Mouse (Mus musculus): ENCODE data around the gene Rnf168. TPM values are rescaled to one million over a fixed set of nuclear protein-coding genes. Genes with fewer than 3 reads are reported as not detected.
A peak's percentile ranks its signal among the peaks of the same experiment; 100 is the strongest.
"Not testable (repeated sequence)": the region's sequence is repeated elsewhere in the genome, so short reads cannot be mapped to it uniquely, and the experiment has no call there.

The Rnf168 gene
- 26.9 TPM in 2 replicates for polyA plus RNA-seq (2015; fragmentation: Nextera tagmentation; extraction: Ambion mirVana)

DNA sequence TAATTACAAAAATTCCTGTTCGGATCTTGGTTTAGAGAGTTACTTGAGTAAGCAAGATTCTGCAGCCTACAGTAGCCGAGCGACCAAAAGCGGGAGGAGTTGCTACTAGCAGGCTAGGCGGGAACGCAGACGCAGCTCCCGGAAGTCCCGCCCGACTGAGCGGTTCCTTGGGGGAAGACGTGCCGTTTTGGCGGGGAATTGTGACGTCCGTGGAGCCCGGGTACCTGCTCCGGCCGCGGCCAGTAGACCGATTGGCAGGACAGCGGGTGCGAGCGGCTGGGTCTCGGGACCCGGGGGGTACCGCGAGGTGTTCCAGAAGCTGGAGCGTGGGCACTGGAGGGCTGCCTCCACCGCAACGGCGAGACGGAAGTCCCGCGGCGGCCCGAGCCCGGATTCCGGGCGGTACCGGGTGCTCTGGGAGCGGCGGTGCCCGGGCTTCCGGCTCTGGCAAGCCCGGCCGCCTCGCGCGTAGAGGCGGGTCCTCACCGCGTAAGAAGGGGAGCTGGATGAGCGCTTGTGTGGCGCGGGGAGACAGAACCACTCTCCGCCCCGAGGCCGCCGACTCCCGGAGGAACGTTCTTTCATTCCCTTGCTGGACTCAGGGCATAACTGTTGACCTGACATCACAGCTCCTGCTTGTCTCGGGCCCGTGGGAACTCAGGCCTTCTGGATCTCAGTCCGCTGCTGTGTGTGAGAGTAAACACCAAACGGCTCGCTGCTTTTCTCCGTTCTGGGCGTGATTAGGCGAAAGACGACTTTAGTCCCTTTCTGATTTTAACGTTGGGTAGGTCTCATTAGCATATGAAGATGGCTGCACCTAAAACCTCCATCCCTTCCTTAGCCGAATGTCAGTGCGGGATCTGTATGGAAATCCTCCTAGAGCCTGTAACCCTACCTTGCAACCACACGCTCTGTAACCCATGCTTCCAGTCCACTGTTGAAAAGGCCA, at the start of gene Rnf168:
TSS of gene Rnf168 (plus strand) at position 152 of the 949 bp plus-strand sequence.
- H3K4me3 ChIP-seq, result peak within 1 kb of the TSS; percentile 69
- H3K9me3 ChIP-seq, result no peaks in the 10 kb centered on the region
- H3K9ac ChIP-seq, result peak within 1 kb of the TSS; percentile 74
- no peaks in the 10 kb centered on the region for H3K27me3 ChIP-seq
- WGBS, result 0% methylated on average over 74 of the region's 75 CpGs
- peak within 1 kb of the TSS; percentile 63 for H3K4me2 ChIP-seq
- peak; percentile 93 for ATAC-seq (ENCODE audit: low FRiP score, low read depth)
- peak within 1 kb of the TSS; percentile 93 for H3K27ac ChIP-seq (replicated peaks)
- H3K4me1 ChIP-seq (replicated peaks), result peaks cover 45% of the 10 kb centered on the region
- H3K36me3 ChIP-seq, result 0 out of 2 replicates have a peak, but pooled peaks cover 2% of the 10 kb centered on the region

GRCm38 (mm10) chr16:32232050-32232449, 45.2 kb upstream of the Rnf168 start:
- ATAC-seq (ENCODE audit: low FRiP score, low read depth); H3K4me1 ChIP-seq (replicated peaks); H3K4me2 ChIP-seq; H3K27ac ChIP-seq (replicated peaks); H3K27me3 ChIP-seq; H3K9me3 ChIP-seq; H3K9ac ChIP-seq; H3K4me3 ChIP-seq: not testable (repeated sequence)
- WGBS, result 85% methylated on average over 3 of the region's 3 CpGs
- H3K36me3 ChIP-seq, result peaks cover 12% of the 10 kb centered on the region; the same call in 1 of the 2 replicates

DNA sequence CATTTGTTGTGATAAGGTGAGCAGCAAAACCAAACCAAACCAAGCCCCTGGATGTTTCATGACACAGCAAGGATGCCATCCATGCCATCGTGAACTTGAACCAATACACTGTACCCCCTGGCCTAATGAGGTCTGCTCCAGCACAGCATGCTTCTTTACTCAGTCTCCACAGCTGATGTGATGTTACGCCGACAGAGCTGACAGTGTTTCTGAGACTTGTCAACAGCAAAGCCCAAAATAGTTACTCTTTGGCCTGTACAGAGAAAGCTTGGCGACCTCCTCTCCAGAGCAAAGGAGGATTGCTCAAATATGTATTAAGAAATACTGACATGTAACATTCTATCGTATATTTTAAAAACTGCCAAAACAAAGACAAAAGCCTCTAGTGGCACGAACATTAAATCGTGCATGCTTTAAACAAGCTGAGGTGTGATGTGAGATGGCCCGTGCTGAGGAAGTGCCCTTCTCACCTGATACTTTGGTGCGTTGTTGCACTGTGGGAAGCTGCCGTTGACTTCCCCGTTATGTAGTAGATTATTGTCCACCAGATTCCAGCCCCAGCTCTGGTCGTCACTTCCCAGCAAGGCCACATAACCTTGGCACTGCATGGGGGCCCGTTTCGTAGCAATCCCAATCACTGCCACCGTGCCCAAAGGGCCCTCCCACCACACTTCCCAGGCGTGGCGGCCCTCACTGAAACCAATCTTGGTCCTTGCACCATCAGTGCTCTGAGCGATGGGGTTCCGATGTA, 39.2 kb upstream of the Rnf168 start:
- 92% methylated on average over 19 of the region's 19 CpGs for WGBS

DNA sequence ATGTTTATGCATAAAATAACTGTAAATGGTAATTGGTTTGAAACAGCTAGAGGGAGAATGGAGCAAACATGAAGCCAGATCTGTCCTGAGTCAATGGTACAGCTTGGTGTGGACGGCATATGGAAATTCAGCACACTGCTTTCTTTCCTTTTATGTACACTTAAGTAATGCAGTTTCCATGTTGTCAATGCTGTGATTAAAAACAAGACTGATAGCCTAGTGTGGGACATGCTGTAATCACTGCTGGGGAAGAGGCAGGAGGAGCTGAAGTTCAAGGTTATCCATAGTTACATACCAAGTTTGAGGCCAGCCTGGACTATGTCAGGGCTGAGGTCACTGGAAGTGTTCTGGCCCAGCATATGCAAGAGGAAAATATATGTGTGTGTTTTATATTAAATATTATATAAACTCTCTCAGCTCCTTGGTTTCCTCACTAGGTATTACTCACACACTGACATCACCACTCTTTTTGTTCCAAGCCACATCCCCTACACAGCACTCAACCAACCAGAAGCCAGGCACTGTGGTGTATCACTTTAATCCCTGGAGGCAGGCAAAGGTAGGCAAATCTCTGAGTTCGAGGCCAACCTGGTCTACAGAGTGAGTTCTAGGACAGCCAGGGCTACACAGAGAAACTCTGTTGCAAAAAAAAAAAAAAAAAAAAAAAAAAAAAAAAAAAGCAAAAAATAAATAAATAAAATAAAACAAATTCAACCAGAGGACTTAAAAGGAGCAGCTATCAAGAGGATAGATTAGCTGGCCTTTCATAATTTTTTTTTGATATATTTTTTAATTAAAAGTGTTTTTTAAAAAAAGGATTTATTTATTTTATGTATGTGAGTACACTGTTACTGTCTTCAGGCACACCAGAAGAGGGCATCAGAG, 37.6 kb upstream of the Rnf168 start:
- Histone ChIP-seq H3K9ac (no peak overlapping the region), H3K4me3 (no peak overlapping the region), H3K27me3 (no peaks in the 10 kb centered on the region), H3K27ac (replicated peaks) (no peak overlapping the region), H3K36me3 (peaks cover 11% of the 10 kb centered on the region), H3K9me3 (no peaks in the 10 kb centered on the region), H3K4me1 (replicated peaks) (peaks cover 9% of the 10 kb centered on the region), H3K4me2 (no peak overlapping the region)
- WGBS, result 90% methylated on average over 2 of the region's 2 CpGs
- ATAC-seq (ENCODE audit: low FRiP score, low read depth), result no peak

More for the DNA sequence above, 39.2 kb upstream of the Rnf168 start:
- Histone ChIP-seq H3K9ac (no peak overlapping the region), H3K4me3 (no peak overlapping the region), H3K4me1 (replicated peaks) (no peaks in the 10 kb centered on the region), H3K36me3 (peaks cover 12% of the 10 kb centered on the region), H3K9me3 (no peaks in the 10 kb centered on the region), H3K4me2 (no peak overlapping the region), H3K27ac (replicated peaks) (no peak overlapping the region), H3K27me3 (no peaks in the 10 kb centered on the region)
- no peak for ATAC-seq (ENCODE audit: low FRiP score, low read depth)

GRCm38 (mm10) chr16:32243901-32244300, 33.4 kb upstream of the Rnf168 start:
- WGBS, result 89% methylated on average over 3 of the region's 3 CpGs
- H3K4me1 ChIP-seq (replicated peaks), result peaks cover 33% of the 10 kb centered on the region
- H3K4me3 ChIP-seq, result no peak overlapping the region
- H3K9ac ChIP-seq, result no peak overlapping the region
- no peak for ATAC-seq (ENCODE audit: low FRiP score, low read depth)
- no peaks in the 10 kb centered on the region for H3K9me3 ChIP-seq
- no peaks in the 10 kb centered on the region for H3K36me3 ChIP-seq
- H3K4me2 ChIP-seq, result no peak overlapping the region
- no peaks in the 10 kb centered on the region for H3K27me3 ChIP-seq
- H3K27ac ChIP-seq (replicated peaks), result no peak overlapping the region

GRCm38 (mm10) chr16:32246351-32246791, 30.9 kb upstream of the Rnf168 start:
- peak overlapping the region; percentile 83 for H3K9ac ChIP-seq
- H3K4me3 ChIP-seq, result peak overlapping the region; percentile 83
- no peaks in the 10 kb centered on the region for H3K27me3 ChIP-seq
- ATAC-seq (ENCODE audit: low FRiP score, low read depth), result peak; percentile 51
- H3K36me3 ChIP-seq, result no peaks in the 10 kb centered on the region
- H3K4me2 ChIP-seq, result peak overlapping the region; percentile 68
- no peaks in the 10 kb centered on the region for H3K9me3 ChIP-seq
- H3K4me1 ChIP-seq (replicated peaks), result peaks cover 33% of the 10 kb centered on the region
- peak overlapping the region; percentile 91 for H3K27ac ChIP-seq (replicated peaks)
- 0% methylated on average over 32 of the region's 41 CpGs for WGBS

DNA sequence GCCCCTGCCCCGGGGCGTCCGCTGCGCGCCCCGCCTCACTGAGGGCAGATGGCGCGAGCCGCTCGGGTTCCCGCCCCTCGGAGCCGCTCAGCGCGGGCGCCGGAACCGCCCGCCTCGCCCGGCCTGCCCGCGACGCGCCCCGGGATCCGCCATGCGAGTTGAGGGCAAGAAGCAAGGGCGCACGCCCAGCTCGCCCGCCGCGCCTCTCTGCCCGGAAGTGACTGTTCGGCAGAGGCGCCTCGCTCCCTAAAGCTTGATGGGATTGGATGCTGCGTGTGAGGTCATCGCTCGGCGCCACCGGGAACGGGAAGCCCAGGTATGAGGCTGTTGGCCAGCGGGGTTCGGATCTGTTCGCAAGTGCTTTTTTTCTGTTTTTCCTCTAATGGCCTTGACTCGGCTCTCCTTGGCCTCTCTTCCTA, 30.3 kb upstream of the Rnf168 start, which contains the start of the genes Fbxo45 and Wdr53:
TSS of gene Fbxo45 (minus strand) at position 207 of the 419 bp plus-strand sequence.
TSS of gene Wdr53 (plus strand) at position 276 of the 419 bp plus-strand sequence.
- peak; percentile 99 for ATAC-seq (ENCODE audit: low FRiP score, low read depth)
- Histone ChIP-seq H3K4me2 (peak within 1 kb of the TSS; percentile 78), H3K4me3 (peak within 1 kb of the TSS; percentile 83), H3K27ac (replicated peaks) (peak within 1 kb of the TSS; percentile 91), H3K36me3 (peaks cover 2% of the 10 kb centered on the region; the same call in 1 of the 2 replicates), H3K9me3 (no peaks in the 10 kb centered on the region), H3K27me3 (no peaks in the 10 kb centered on the region), H3K9ac (peak within 1 kb of the TSS; percentile 83), H3K4me1 (replicated peaks) (peaks cover 33% of the 10 kb centered on the region)
- under 1% methylated on average over 43 of the region's 48 CpGs for WGBS

GRCm38 (mm10) chr16:32264225-32264624, 13.0 kb upstream of the Rnf168 start:
- H3K9me3 ChIP-seq; H3K27ac ChIP-seq (replicated peaks); H3K9ac ChIP-seq; H3K36me3 ChIP-seq; H3K4me1 ChIP-seq (replicated peaks); ATAC-seq (ENCODE audit: low FRiP score, low read depth); H3K4me3 ChIP-seq; H3K4me2 ChIP-seq; H3K27me3 ChIP-seq: not testable (repeated sequence)
- 85% methylated on average over 2 of the region's 2 CpGs for WGBS

DNA sequence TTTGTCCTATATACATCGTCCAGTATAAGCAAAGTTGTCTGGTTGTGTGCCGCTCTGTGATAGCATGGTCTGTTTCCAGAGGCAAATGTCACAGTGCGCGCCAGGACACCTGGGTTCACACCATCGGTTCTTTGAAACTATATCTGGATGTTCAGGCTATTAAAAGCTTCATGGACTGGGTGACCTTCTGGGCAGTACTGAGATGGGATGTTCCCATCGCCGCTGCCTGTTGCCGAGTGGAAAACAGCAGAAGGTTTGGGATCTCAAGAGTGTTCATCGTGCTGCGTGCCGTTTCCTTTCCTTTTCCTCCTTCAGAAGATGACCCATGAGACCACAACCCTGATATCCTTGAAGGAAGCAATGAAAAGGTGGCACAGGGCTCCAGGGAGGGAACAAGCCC, 6.0 kb upstream of the Rnf168 start, which contains the start of gene Smco1:
TSS of gene Smco1 (plus strand) at position 178 of the 400 bp plus-strand sequence.
- no peak within 1 kb of the TSS for H3K4me3 ChIP-seq
- H3K36me3 ChIP-seq, result no peaks in the 10 kb centered on the region
- H3K9me3 ChIP-seq, result no peaks in the 10 kb centered on the region
- H3K27ac ChIP-seq (replicated peaks), result no peak within 1 kb of the TSS
- H3K27me3 ChIP-seq, result no peaks in the 10 kb centered on the region
- H3K9ac ChIP-seq, result no peak within 1 kb of the TSS
- ATAC-seq (ENCODE audit: low FRiP score, low read depth), result no peak
- H3K4me1 ChIP-seq (replicated peaks), result no peaks in the 10 kb centered on the region
- no peak within 1 kb of the TSS for H3K4me2 ChIP-seq
- WGBS, result 85% methylated on average over 11 of the region's 11 CpGs

- Histone ChIP-seq H3K9ac (no peak overlapping the region), H3K4me3 (no peak overlapping the region), H3K27me3 (no peaks in the 10 kb centered on the region), H3K27ac (replicated peaks) (no peak overlapping the region), H3K4me2 (no peak overlapping the region), H3K36me3 (no peaks in the 10 kb centered on the region), H3K4me1 (replicated peaks) (peaks cover 7% of the 10 kb centered on the region), H3K9me3 (no peaks in the 10 kb centered on the region)
- no peak for ATAC-seq (ENCODE audit: low FRiP score, low read depth)
- WGBS, result 61% methylated on average over 9 of the region's 9 CpGs
These were observed 3.9 kb upstream of the Rnf168 start for GRCm38 (mm10) chr16:32273338-32273737.

GRCm38 (mm10) chr16:32275041-32275440, 2.2 kb upstream of the Rnf168 start:
- no peak for ATAC-seq (ENCODE audit: low FRiP score, low read depth)
- Histone ChIP-seq H3K4me1 (replicated peaks) (peaks cover 24% of the 10 kb centered on the region), H3K36me3 (no peaks in the 10 kb centered on the region), H3K9ac (no peak overlapping the region), H3K4me3 (no peak overlapping the region), H3K4me2 (no peak overlapping the region), H3K27me3 (no peaks in the 10 kb centered on the region), H3K9me3 (no peaks in the 10 kb centered on the region), H3K27ac (replicated peaks) (no peak overlapping the region)
- WGBS, result 90% methylated on average over 6 of the region's 6 CpGs

All from hindbrain, embryonic 15.5 days (tissue).